9 mouse cellular contexts compared by ENCODE assay signal in the genomic region with DNA sequence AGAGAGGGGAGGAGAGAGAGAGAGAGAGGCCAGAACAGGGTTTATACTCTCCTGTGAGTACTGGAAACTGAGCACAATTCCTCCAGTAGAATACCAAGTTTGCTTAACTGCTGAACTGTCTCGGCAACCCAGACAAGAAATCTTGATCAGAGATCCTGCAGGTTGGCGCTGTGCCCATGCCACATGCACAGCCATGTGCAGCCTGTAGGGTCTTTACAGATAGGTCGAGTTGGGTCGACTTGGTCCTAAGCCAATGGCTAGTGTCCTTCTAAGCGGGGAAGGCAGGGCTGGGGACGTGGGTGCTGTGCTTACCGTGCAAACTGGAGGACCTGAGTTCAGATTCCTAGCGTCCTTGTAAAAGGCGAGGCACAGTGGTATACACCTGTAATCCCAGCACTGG. TPM values are rescaled to one million over a fixed set of nuclear protein-coding genes. Genes with fewer than 3 reads are reported as not detected.
DNase-seq lines count a peak whose midpoint lies in the region; ATAC-seq and TF ChIP-seq lines count a peak whose summit lies in the region.
"Had no signal": no experiment of that assay in that cellular context is flagged by ENCODE, and none has a peak within 500 bp of the region (broad histone marks: within the 10 kb centered on the region; RNA-seq: fewer than 3 reads in every experiment).

No protein-coding gene starts in this region.

- no peak for TF ChIP-seq POLR2A in spleen, adult 2 months (IDR thresholded peaks at IDR 0.05; ENCODE audit: low read depth, low read length)

- no peak for DNase-seq in spleen, adult 2 months (ENCODE audit: low read depth in 1 of 2, low spot score in 2 of 2)
- DNase-seq in spleen, adult 18-20 months: no peak
- DNase-seq in limb, embryonic 10.5 days (ENCODE audit: low spot score): no peak
- DNase-seq in MN1 (ENCODE audit: low spot score): no peak
- DNase-seq: adrenal gland, postnatal 10 days had no signal

- H3K27ac ChIP-seq in intestine, embryonic 15.5 days: peak overlapping the region; percentile 63; the same call in 1 of the 2 replicates
- no peak overlapping the region for H3K27ac ChIP-seq in intestine, postnatal 0 days (ENCODE audit: low read depth, low read length)
- peak overlapping the region; percentile 55 for H3K27ac ChIP-seq in spleen, adult 2 months (ENCODE audit: insufficient read depth, low read length)
- H3K27ac ChIP-seq in limb, embryonic 10.5 days: peak overlapping the region; percentile 64; the same call in 1 of the 2 replicates
- H3K27ac ChIP-seq in neural tube, embryonic 15.5 days (replicated peaks): peak overlapping the region; percentile 64

- 76% methylated on average over 9 of the region's 9 CpGs for WGBS in intestine, embryonic 15.5 days
- WGBS in intestine, postnatal 0 days: 68% methylated on average over 9 of the region's 9 CpGs
- 70% methylated on average over 9 of the region's 9 CpGs for WGBS in spleen, adult 2 months
- WGBS in limb, embryonic 10.5 days: 90% methylated on average over 9 of the region's 9 CpGs
- WGBS in neural tube, embryonic 15.5 days: 77% methylated on average over 9 of the region's 9 CpGs

- no peak overlapping the region for H3K4me3 ChIP-seq in intestine, embryonic 15.5 days (replicated peaks)
- H3K4me3 ChIP-seq in intestine, postnatal 0 days (ENCODE audit: low read depth, low read length): no peak overlapping the region
- no peak overlapping the region for H3K4me3 ChIP-seq in spleen, adult 2 months (ENCODE audit: extremely low read depth, insufficient read depth, insufficient read length)
- no peak overlapping the region for H3K4me3 ChIP-seq in limb, embryonic 10.5 days
- H3K4me3 ChIP-seq in neural tube, embryonic 15.5 days (replicated peaks): no peak overlapping the region

- no peak overlapping the region for H3K4me2 ChIP-seq in intestine, embryonic 15.5 days (replicated peaks)
- H3K4me2 ChIP-seq in intestine, postnatal 0 days (replicated peaks; ENCODE audit: low read depth): no peak overlapping the region
- no peak overlapping the region for H3K4me2 ChIP-seq in neural tube, embryonic 15.5 days

- H3K9ac ChIP-seq in intestine, embryonic 15.5 days: no peak overlapping the region
- no peak overlapping the region for H3K9ac ChIP-seq in intestine, postnatal 0 days (ENCODE audit: low read depth, low read length)
- no peak overlapping the region for H3K9ac ChIP-seq in neural tube, embryonic 15.5 days (replicated peaks)
- H3K9ac ChIP-seq: forebrain, postnatal 0 days had no signal

- H3K9me3 ChIP-seq in intestine, embryonic 15.5 days: no peaks in the 10 kb centered on the region
- no peaks in the 10 kb centered on the region for H3K9me3 ChIP-seq in intestine, postnatal 0 days (ENCODE audit: control insufficient read depth)
- no peaks in the 10 kb centered on the region for H3K9me3 ChIP-seq in limb, embryonic 10.5 days (replicated peaks)
- no peaks in the 10 kb centered on the region for H3K9me3 ChIP-seq in neural tube, embryonic 15.5 days (replicated peaks)

- no peak for TF ChIP-seq CTCF in intestine, postnatal 0 days (IDR thresholded peaks at IDR 0.05; ENCODE audit: low read depth)
- no peak for TF ChIP-seq CTCF in spleen, adult 2 months (IDR thresholded peaks at IDR 0.05; ENCODE audit: extremely low read depth, insufficient read depth, insufficient read length, insufficient replicate concordance)

- ATAC-seq in intestine, embryonic 15.5 days: no peak
- ATAC-seq in intestine, postnatal 0 days: no peak
- ATAC-seq in neural tube, embryonic 15.5 days (ENCODE audit: low FRiP score): no peak

- H3K36me3 ChIP-seq in intestine, embryonic 15.5 days: no peaks in the 10 kb centered on the region
- H3K36me3 ChIP-seq in intestine, postnatal 0 days (ENCODE audit: control insufficient read depth, insufficient read depth): no peaks in the 10 kb centered on the region
- no peaks in the 10 kb centered on the region for H3K36me3 ChIP-seq in spleen, adult 2 months (ENCODE audit: control insufficient read depth, insufficient read depth, low read length)
- no peaks in the 10 kb centered on the region for H3K36me3 ChIP-seq in limb, embryonic 10.5 days
- no peaks in the 10 kb centered on the region for H3K36me3 ChIP-seq in neural tube, embryonic 15.5 days

- peaks cover 31% of the 10 kb centered on the region for H3K4me1 ChIP-seq in intestine, embryonic 15.5 days (replicated peaks)
- H3K4me1 ChIP-seq in intestine, postnatal 0 days (replicated peaks; ENCODE audit: control insufficient read depth, insufficient read depth, low read length): 0 out of 2 replicates have a peak, but pooled peaks cover 8% of the 10 kb centered on the region
- peaks cover 39% of the 10 kb centered on the region for H3K4me1 ChIP-seq in spleen, adult 2 months (ENCODE audit: control insufficient read depth, insufficient read depth, insufficient read length)
- peaks cover 54% of the 10 kb centered on the region for H3K4me1 ChIP-seq in limb, embryonic 10.5 days
- peaks cover 36% of the 10 kb centered on the region for H3K4me1 ChIP-seq in neural tube, embryonic 15.5 days

- H3K27me3 ChIP-seq in intestine, embryonic 15.5 days (replicated peaks): no peaks in the 10 kb centered on the region
- H3K27me3 ChIP-seq in intestine, postnatal 0 days (replicated peaks; ENCODE audit: control insufficient read depth, insufficient read depth, low read length): no peaks in the 10 kb centered on the region
- H3K27me3 ChIP-seq in spleen, adult 2 months (ENCODE audit: control insufficient read depth, insufficient read depth, low read length): no peaks in the 10 kb centered on the region
- peaks cover 25% of the 10 kb centered on the region for H3K27me3 ChIP-seq in limb, embryonic 10.5 days (ENCODE audit: low read depth, poor library complexity, severe bottlenecking)
- peaks cover 8% of the 10 kb centered on the region for H3K27me3 ChIP-seq in neural tube, embryonic 15.5 days (replicated peaks)

RNA-seq across cellular contexts. Expression of a gene that starts 15.0 kb away (rescaled TPM):
- 18.4 and 19.1 TPM in 2 replicates for polyA plus RNA-seq in intestine, embryonic 15.5 days (2015; fragmentation: Nextera tagmentation; extraction: Ambion mirVana)
- 15.7 and 15.9 TPM in 2 replicates for polyA plus RNA-seq in intestine, postnatal 0 days (2015; fragmentation: Nextera tagmentation; extraction: Ambion mirVana)
- polyA plus RNA-seq in spleen, adult 2 months (2012; rRNA removed): 22.0 and 31.0 TPM in 2 replicates
- polyA plus RNA-seq in limb, embryonic 10.5 days (2016; fragmentation: Nextera tagmentation; extraction: Ambion mirVana): 11.2 and 13.2 TPM in 2 replicates
- polyA plus RNA-seq in neural tube, embryonic 15.5 days (2015; fragmentation: Nextera tagmentation; extraction: Ambion mirVana): 6.7 and 13.2 TPM in 2 replicates

RNA-seq across cellular contexts. Expression of a gene that starts 31.3 kb away (rescaled TPM):
- 32.6 and 33.5 TPM in 2 replicates for polyA plus RNA-seq in intestine, embryonic 15.5 days (2015; fragmentation: Nextera tagmentation; extraction: Ambion mirVana)
- polyA plus RNA-seq in intestine, postnatal 0 days (2015; fragmentation: Nextera tagmentation; extraction: Ambion mirVana): 23.1 and 24.0 TPM in 2 replicates
- 35.6 and 43.7 TPM in 2 replicates for polyA plus RNA-seq in spleen, adult 2 months (2012; rRNA removed)
- polyA plus RNA-seq in limb, embryonic 10.5 days (2016; fragmentation: Nextera tagmentation; extraction: Ambion mirVana): 47.1 and 47.4 TPM in 2 replicates
- polyA plus RNA-seq in neural tube, embryonic 15.5 days (2015; fragmentation: Nextera tagmentation; extraction: Ambion mirVana): 60.7 and 62.8 TPM in 2 replicates
